Mouse (Mus musculus) neural tube, embryonic 10.5 days (tissue): ENCODE measurements around the gene Cyb561d2.

Experiments
- DNase-seq: peaks from one replicate; pipeline ENCODE4 v3.0.0-alpha.2; 2017; ENCODE audit warnings: low spot score; ENCODE audit errors: extremely low spot score

Gene Cyb561d2

DNA sequence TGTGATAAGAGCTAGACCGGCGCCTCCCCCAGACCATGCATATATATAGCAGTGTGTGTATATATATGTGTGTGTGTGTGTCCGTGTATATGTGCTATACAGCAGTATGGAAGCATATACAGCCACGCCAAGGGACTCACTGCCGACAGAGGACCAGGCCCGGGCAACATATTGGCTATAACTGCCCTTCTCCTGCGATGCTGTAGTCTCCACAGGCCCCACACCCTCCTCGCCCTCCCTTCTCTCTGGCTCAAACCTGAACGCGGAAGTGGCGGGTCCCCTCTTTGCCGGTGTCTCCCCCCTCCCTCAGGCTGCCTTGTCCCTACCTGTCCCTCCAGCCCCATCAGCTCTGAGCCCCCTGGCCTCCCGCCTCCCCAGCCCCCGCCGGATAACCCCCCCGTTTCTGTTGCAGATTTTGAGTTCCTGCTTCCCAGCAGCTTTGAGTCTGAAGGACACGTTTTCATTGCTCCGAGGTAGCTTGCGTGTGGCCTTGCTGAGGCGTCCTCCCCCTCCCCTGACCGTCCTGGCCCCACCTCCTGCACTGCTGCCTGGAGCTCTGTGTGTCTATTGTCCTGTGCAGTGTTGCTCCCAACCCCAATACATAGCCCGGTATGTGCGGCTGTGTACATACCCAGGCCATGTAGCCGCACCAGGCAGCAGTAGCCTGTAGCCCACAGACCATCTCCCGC is 20.1 kb downstream of the Cyb561d2 start:
- DNase-seq = no peak

GRCm38 (mm10) chr9:107521190-107521589 is 20.8 kb downstream of the Cyb561d2 start:
- DNase-seq = no peak

DNA sequence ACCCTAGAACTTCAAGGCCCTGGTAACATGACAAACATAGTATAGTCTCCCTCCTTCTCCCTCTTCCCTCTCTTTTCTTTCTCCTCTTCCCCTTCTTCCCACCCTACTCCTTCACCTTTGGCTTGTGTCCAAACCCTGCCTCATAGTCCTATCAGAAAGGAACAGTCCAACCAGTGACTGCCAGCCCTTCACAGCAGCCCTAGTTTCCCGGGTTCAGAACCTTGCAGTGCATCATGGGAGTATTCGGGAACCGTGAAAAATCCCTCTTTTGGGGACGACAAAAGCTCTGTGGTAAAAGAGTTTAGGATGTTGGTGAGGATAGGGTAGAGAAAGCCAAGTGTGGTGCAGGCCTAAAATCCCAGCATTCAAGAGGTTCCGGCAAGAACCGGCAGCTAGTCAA is 21.7 kb downstream of the Cyb561d2 start:
- no peak for DNase-seq

DNA sequence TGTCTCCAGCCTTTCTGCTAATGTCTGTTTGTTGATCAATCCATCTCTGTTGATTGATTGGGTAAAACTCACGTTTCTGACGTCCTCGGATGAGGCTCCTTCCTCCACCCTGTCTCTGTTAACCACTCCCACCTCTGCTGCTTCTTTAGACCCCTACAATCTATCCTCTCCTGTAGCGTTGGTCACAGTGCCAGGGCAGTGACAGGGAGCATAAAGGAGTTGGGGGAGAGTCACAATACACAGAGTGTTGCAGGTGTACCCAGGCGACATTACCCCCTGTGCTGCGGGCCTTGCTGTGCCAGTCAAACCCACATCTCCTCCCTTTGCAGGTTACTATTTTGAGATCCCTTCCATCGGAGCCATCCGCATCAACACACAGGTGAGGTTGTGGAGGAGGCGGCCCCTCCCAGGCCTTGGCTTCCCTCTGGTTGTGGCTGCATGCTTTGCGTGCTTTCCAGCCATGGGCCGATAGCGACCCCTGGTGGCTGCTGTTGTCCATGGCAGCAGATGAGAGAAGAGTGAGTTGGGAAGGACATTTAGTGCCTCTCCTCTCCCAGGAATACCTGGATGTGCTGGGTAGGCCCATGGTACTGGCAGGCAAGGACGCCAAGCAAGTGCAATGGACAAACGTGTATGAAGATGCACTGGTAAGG is 27.6 kb downstream of the Cyb561d2 start:
- DNase-seq = peak; percentile 93

DNA sequence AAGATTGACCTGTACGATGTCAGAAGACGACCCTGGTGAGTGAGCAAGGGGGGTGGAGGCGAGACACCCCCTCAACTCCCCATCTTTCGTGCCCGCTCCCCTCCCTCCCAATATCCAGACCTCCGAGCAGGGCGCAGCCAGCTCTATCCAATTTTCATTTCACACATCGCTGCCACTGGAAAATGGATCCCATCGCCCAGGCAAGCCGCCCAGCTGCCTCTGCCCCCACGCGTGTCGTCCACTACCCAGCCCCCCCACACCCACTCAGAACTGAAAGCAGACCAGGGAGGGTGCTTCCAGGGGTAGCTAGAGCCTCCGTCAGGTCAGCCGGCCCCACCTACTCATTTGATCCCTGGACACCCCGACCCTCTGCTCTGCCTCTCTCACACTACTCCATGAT is 29.7 kb downstream of the Cyb561d2 start:
- no peak for DNase-seq

- DNase-seq = no peak
Measured at GRCm38 (mm10) chr9:107511436-107511835, 30.6 kb downstream of the Cyb561d2 start.

DNA sequence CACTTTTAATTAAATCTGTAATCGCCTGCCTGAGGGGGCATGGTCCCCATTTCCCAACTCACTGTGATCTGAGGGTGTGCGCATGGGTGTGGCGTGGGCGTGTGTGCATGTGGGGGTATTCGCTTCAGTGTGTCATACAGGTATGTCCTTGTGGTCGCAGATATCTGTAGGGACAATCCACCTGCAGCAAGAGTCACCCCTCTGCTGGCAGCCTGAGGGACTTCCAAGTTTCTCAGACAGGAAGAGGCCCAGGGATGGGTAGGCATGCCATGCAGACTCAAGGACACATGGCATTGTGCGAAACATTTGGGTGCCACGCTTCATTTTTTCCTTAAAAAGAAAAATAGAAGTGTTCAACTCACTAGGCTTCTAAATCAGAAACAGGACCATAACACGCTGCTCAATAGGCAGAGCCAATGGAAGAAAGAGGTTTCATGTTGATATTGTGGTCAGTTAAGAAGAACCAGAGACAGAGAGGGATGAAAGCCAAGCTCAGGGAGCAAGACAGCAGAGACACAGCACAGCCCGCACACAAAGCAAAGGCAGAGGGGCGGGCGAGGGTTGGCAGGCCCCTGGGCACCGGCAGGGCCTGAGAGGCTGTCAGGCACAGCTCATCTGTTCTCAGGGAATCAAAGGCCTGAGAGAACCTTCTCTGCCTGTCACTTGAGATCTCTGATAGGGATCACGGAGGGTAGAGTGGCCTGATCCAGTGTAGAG is 31.5 kb downstream of the Cyb561d2 start:
- no peak for DNase-seq

- DNase-seq = no peak
Measured at GRCm38 (mm10) chr9:107508266-107508665, 33.7 kb downstream of the Cyb561d2 start.

DNA sequence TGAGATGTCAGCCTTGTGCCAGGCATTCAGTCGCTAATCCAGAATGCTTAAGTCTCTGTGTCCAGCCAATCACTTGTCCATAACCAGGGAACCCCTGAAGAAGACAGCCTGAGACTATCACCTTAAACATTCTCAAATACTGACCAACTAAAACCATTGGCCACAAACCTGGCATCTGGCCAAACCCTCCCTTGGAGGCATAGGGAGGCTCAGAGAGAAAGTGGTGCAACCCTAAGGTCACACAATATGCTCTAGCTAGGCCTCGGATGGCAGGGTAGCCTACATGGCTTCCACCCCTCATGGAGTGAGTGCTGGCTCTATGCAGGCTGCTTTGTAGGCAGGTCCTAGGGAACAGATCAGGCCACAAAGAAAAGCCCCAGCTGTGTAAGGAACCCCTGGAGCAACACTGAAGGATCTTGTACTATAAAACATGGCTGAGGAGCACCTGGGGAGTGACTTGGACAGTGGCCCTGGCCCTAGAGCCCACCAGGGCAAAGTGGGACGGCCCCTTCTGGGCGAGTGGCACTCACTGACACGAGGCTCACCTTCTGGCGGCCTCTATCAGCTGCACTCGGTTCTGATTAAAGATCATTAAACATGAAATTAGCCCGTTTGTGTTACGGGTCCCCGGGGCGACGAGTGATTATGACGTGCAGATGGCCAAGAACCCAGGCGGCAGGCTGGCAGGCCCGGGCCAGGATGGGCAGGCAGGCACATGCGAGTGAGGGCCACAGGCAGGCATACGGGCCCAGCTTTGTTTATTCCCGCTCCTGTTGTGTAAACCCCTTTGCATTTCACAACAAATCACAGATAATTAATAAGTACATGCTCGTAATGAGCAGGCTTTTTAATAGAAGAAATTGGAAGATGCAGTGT is 37.1 kb downstream of the Cyb561d2 start:
- DNase-seq = no peak

- no peak for DNase-seq
Measured at GRCm38 (mm10) chr9:107502131-107502846, 39.7 kb downstream of the Cyb561d2 start.

DNA sequence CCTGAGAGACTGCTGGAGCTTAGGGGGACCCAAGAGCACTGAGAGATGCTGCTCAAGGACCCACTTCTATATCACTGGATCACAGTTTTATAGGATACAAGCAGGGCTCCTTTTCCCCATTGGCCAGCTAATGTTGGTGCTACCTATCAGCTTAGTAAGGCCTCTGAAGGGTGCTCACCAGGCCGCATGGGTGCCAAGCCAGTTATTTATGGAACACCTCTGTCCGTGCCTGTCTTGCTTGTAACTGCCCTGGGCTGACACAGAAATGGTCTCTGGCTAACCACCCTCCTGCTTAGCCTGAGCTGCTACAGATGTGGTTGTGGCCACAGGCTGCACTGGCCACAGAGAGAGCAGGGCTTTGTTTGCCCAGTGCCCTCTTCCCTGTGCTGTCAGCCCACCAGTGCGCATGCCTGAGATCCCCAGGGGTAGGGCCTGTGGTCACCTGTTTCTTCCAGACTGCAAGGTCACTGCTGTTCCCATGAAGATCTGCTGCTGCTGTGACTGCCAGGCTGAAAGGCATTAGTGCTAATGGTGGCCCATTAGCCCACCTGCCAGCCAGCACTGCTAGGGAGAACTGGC is 41.2 kb downstream of the Cyb561d2 start:
- DNase-seq = no peak

DNA sequence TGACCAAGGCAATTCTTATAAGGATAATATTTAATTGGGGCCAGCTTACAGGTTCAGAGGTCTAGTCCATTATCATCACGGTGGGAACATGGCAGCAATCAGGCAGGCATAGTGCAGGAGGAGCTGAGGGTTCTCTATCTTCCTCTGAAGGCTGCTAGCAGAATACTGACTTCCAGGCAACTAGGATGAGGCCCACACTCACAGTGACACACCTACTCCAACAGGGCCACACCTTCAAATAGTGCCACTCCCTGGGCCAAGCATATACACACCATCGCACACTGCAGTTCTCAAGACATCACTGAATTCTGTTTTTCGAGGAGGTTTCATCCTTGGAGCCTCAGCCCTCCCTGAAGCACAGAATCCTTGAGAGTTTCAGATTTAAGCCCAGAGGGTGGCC is 45.6 kb downstream of the Cyb561d2 start:
- DNase-seq = no peak

DNA sequence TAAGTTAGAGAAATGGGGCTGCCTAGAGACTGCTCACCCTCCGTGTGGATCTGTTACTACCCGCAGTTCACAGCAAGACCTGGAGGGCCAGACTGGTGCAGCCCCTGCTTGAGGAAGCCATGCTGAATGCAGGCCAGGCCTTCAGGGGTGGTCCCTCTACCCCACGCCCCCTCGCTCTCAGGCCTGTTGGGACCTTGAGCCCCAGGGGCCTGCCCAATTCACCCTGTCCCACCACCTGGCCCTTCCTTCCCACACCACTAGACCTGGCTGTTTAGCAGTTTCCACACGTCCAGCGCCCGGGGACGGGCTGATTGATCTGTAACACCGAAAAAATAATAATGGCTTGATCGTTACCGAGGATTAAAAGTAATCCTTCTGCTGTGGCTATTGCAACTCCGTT is 47.8 kb downstream of the Cyb561d2 start:
- no peak for DNase-seq

DNA sequence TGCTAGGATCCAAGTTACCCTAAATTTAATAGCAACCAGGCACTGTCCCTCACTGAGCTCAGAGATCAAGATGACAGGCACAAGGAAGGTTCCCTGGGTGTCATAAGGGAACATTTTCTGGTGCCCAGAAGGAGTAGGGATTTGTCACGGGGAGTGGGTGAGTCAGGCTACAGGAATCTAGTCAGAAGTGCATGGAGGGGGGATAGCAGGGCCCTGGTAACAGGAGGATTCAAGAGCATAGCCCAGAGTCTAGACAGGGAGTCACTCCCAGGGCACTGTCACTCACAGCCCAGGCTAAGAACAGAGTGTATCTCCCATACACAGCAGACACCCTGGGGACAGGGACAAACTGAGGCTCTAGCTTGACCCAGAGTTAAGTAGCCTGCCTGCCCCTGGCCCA is 48.5 kb downstream of the Cyb561d2 start:
- no peak for DNase-seq

GRCm38 (mm10) chr9:107490625-107491024 is 51.4 kb downstream of the Cyb561d2 start:
- DNase-seq = no peak

GRCm38 (mm10) chr9:107490146-107490545 is 51.8 kb downstream of the Cyb561d2 start:
- no peak for DNase-seq
